Mouse (Mus musculus): ENCODE results near the gene Abcc3.

- TF ChIP-seq POLR2A (IDR thresholded peaks at IDR 0.05; ENCODE audit: insufficient read length, low read depth): no peak
- no peak for TF ChIP-seq POLR2AphosphoS2 (IDR thresholded peaks at IDR 0.05; ENCODE audit: insufficient read length, low read depth)
- TF ChIP-seq TCF12 (IDR thresholded peaks at IDR 0.05; ENCODE audit: insufficient read depth, poor library complexity, severe bottlenecking): no peak
- TF ChIP-seq MAX (IDR thresholded peaks at IDR 0.05; ENCODE audit: low read depth): no peak
- no peak for TF ChIP-seq E2F4 (IDR thresholded peaks at IDR 0.05; ENCODE audit: insufficient read depth)
- TF ChIP-seq USF1 (IDR thresholded peaks at IDR 0.05; ENCODE audit: low read depth): no peak
- no peak for TF ChIP-seq REST (IDR thresholded peaks at IDR 0.05; ENCODE audit: insufficient read depth, insufficient read length)
- no peak for TF ChIP-seq MYOG (IDR thresholded peaks at IDR 0.05; ENCODE audit: control insufficient read depth in 1 of 3, insufficient read depth in 1 of 3, insufficient read length in 2 of 3, low read depth in 2 of 3)
Measured at GRCm38 (mm10) chr11:94347063-94347575, 45.7 kb downstream of the Abcc3 start.
